Mouse (Mus musculus) heart, postnatal 4 days (tissue): ENCODE results near the gene Noct. TPM values are rescaled to one million over a fixed set of nuclear protein-coding genes. Genes with fewer than 3 reads are reported as not detected.

Source experiments
- DNase-seq: peaks from one replicate; pipeline ENCODE4 v3.0.0; 2021
- microRNA-seq, 2 experiments: library from miRNA; unstranded; fragments of <30 nt; microRNA quantifications; one replicate each; pipeline ENCODE4 v1.2.0; 2021 to 2022
- total RNA-seq, 2 experiments: library from RNA; stranded (reverse); gene quantifications; 2 replicates each; pipeline ENCODE4 v1.2.3; 2021

Noct gene
- total RNA-seq, 2 experiments from 2014 or later: 27.8 to 31.0 TPM

DNA sequence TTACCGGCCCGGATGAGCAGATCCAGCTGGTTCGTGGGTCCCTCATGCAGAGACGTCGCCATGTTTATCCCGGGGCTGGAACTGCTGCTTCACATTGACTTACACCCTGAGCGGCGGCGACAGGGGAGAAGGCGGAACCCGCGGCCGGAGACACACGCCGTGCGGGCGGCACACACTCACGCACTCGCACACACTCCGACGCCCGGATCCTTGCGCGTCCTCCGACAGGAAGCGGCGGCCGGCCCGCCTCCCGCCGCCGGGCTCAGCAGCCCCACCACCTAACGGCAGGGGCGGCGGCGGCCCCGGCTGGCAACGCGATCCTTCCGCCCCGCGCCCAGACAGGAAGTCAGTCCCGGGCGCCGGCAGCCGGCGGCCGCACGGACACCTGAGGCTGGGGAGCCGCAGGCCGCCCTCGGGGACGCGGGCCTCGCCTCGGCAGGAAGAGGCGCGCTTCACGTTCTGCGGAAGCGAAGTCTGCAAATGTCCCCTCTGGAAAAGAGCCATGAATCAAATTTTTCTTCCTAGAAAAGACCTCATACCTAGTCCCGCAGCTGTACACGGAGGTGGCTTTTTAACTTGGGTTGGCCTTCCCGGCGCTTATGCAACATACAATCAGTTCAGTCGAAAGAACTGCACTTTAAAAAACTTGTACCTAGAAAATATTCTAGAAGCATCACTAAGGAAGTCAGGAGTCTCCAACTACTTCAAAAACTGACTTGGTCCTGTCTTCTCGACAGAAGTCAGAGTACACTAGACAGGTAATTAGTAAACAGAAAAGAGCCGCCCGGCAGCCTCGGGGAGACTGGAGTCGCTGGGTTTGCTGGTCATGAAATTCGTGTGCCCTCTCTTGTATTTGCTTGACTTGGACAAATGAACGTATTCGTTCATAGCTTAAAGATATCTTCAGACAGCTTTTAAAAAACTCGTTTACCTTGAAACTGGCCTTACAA lies 53.2 kb downstream of the Noct start:
- peak; percentile 87 for DNase-seq

DNA sequence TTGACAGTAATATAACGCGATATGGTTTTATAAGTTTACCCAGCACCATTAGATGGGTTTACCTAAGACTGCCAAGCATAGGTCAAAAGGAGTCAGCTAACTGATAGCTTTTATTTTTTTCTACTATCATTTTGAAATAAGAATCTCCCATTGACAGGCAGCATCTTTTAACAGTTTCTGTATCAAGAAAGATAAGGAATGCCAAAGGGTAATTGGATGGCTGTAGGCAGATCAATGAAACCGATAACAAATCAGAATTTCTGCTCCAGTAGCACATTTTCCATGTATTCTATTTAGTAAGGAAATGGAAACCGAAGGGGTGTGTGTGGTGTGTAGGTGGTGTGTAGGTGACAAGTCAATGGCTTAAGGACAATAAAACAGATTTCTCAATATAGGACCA lies 54.2 kb downstream of the Noct start:
- no peak for DNase-seq

DNA sequence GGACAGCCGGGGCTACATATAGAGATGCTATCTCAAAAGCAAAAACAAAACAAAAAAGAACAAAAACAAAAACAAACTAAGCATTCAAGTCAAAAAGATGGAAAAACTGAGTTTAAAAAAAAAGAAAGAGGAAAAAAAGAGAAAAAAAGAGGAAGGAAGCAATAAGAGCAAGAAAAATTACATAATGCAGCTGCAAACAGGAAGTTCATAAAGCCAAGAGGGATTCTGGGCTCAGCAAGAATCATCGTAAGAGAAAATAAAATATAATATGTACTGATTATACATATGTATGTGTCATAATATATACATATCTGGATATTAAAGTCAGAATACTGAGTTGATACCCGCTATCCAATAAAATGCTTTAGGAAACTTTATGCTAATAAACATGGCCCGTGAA lies 57.5 kb downstream of the Noct start:
- no peak for DNase-seq

- peak; percentile 39 for DNase-seq
These were observed 60.1 kb downstream of the Noct start for GRCm38 (mm10) chr3:51284375-51284774.

DNA sequence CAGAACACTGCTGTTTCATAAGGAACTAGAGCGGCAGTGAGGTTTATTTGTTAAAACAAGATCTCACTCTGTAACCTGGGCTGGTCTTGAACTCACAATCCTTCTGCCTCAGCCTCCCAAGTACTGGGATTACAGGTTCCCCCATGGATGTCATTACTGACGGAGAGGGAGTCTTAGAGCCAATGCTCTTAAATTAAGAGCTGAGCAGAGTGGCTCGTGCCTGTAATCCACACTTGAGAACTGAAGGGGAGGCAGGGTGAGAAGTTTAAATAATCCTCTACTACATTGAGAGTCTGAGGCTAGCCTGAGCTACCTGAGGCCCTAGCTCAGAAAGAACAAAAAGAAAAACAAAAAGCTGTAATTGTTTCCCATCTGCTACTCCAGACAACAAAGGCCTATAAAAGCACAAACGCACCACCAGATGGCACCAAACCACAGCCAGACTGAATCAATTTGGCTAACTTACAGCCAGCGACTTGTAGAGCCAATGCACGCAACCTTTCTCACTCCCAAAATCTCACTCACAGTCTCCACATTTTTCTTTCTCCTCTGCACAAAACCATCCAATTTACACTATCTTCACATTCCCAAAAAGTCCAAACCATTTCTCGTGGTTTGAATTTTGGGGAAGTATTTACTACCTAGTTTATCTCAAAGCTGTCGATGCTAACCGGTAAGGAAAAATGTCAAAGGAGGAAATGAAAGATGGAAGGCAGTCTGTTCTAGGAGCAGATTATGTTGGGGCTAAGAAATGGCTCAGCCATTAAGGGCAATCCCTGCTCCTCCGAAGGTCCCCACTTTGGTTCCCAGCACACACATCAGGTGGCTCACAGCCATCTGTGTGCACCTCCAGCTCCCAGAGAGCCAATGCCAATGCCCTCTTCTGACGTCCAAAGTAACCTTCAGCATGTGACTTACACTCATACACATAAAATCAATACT lies 64.9 kb downstream of the Noct start:
- DNase-seq: peak; percentile 88

- no peak for DNase-seq
These were observed 70.0 kb downstream of the Noct start for GRCm38 (mm10) chr3:51294251-51294650.

DNA sequence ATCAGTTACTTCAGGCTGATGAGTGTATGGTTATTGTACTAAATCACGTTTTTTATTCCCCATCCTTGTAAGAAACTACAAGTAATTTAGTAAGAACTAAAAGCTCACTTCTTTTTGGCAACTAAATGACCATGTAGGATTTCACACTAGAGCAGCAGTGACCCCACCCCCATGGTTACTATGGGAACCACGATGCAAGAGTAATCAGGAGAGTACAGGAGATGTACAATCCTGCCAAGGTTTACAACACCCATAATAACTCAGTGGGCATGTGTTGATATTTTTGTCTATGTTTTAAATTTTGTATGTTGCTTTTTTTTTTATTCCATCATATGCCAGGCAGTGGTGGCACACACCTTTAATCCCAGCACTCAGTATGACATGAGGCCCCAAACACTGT lies 71.0 kb downstream of the Noct start:
- DNase-seq: no peak

DNA sequence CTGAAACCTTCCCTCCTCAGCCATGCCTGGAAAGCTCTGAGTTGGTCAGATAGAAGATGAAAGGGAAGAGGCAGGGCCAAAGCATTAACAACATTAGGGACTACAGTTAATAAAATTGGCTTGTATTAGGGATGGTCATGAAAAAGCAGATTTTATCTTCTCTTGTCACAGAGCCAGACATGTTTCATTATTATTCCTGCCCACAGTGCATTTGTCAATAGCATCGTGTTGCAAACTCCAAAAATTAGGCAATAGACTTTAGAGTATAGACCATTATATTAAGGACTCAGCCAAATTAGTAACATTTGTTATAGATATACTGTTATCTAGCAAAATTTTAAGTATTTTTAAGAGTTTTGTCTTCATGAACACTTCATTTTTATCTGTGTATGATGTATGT lies 72.5 kb downstream of the Noct start:
- DNase-seq: no peak

Small RNAs within 50 kb of the gene (microRNA-seq; reads per million reads assigned to microRNA genes)
- 0 reads per million in 2 experiments for gene Gm24282

Other genes starting within 250 kb of the Noct start
- gene Elf2, start 116.2 kb downstream of the Noct start, total RNA-seq: 10 to 100 TPM; 89.9 to 99.9 TPM
- under 1 TPM; 0.45 to 0.95 TPM for gene Mgarp, start 172.3 kb downstream of the Noct start, total RNA-seq
- 1,000 to 10,000 TPM; 1,091 to 1,121 TPM for gene Ndufc1, start 184.5 kb downstream of the Noct start, total RNA-seq
- 10 to 100 TPM; 62.3 to 65.8 TPM for gene Naa15, start 190.7 kb downstream of the Noct start, total RNA-seq